Mouse (Mus musculus) retina, postnatal 1 day (tissue): ENCODE data around the gene Olfr412.
A peak's percentile ranks its signal among the peaks of the same experiment; 100 is the strongest.

Experiments
- DNase-seq: peaks from one replicate; pipeline ENCODE4 v3.0.0-alpha.2; 2012

Gene Olfr412

DNA sequence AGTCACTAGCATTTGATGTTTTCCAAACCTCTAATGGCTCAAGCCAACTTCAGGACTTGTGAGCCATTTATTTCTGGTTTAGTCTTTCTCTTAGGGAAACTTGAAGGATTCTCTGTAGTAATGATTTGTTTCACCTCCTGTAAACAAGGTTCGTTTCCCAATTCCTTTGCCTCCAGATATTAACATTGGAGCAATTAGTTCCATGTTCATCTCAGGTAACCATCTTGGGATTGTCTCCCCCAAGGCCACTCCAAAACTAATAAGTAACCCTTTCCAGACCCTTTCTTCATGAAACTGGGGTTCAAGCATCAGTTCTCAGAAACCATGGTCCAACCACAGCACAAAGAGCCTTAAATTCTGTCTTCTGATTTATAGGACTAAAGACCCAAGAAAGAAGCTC, at the start of gene Olfr412:
TSS of gene Olfr412 (plus strand) at position 301 of the 400 bp plus-strand sequence.
- DNase-seq: no peak

DNA sequence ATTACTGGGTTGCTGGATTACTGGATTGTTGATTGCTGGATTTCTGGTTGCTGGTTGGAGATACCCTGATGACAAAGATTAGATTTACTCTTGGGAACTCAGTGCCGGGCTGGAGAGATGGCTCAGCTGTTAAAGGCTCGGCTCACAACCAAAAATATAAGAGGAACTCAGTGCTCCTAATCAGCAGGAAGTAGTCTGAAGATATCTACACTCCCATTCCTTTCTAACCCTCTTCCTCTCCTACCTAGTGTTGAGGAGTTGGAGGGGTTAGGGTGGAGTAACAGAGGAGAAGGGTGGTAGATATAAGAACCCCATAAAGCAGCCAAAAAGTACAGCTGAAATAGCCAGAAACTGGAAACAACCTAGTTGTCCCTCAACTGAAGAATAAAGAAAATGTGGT, 35.8 kb upstream of the Olfr412 start:
- DNase-seq: no peak

DNA sequence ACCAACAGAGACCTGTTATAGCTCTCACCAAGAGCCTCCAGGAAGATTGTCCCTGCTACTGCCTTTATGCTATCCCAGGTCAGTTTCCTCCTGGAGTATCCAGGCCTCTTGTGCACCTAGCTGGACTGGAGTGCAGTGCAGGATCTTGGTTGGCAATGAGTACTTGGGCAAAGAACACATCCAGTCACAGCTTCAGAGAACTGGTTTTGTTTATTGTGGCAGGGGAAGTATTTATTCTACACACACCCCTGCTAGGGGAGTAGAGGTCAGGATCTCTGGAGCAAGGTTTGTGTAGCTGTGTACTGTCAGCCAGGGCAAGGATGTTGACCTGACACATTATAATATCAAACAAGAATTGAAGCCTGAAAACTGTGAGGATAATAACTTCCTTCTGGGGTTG, 33.1 kb upstream of the Olfr412 start:
- no peak for DNase-seq

DNA sequence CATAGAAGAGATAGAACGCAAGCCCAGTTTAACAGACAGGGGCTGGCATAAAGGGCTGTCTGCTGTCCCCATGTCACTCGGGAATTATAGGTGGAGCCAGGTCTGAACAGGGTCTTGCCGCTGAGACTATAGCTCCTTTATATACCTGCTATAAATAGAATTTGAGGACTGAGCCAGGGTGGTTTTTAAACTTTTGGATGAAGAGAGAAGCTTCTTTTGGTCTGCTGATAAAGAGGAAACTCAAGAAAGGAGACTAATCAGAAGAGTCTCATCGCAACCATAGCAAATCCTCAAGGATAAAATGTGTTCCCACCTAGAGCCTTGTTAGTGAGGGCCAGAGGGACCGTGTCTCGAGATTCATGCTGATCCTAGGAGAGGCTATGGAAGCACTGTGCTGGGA, 23.9 kb upstream of the Olfr412 start, which contains the start of gene Olfr410:
TSS of gene Olfr410 (minus strand) at position 101 of the 400 bp plus-strand sequence.
- no peak for DNase-seq

DNA sequence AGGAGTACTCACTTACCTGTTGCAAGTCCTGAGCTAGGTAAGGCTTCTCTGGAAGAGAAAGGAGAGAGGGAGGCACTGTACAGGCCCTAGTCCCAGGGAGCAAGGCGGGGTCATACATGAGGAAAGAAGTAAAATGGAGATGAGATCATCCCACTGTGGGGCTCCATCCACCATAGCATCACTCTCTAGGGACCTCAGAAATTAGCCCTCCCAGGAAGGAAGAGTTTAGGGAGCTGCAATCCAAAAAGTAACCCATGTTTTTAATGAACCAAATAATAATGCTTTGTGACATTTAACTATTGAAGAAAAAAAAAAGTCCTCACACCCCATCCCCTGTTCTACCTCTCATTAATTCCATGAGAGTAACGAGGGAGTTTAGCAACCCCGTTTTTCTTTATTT, 9.3 kb upstream of the Olfr412 start, which contains the start of gene Olfr411:
TSS of gene Olfr411 (minus strand) at position 101 of the 400 bp plus-strand sequence.
- DNase-seq: no peak

DNA sequence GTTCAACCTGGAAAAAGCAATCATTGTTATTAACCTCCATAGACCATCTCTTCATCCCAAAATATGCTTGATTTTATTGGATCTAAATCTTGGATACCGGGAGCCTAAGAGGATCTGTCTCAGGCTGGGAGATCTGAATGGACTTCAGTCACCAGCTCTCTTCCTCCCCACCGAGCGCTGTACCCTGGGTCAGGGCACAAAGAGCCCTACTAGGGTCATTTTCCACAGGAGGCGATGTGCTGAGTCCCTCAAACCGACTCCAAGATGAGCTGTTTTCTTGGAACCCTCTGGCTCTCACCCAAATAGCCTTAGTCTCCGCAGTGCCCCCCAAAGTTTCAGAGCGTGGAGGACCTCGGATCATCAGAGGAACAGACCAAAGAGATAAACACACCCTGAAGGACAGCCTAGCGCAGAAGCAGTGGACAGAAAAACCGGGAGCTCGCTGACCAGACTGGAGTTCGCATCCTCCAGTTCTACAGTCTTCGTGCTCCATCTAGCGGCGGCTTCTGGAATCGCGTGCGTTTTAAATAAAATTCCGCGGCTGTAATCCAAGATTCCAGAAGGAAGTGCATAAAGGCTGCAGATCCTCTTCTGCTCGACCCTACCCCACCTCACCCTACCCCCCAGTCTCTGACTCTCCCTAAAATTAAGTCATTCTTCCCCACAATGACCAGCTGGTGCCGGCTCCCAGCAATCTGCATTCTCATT, 9.7 kb downstream of the Olfr412 start:
- peak; percentile 85 for DNase-seq

DNA sequence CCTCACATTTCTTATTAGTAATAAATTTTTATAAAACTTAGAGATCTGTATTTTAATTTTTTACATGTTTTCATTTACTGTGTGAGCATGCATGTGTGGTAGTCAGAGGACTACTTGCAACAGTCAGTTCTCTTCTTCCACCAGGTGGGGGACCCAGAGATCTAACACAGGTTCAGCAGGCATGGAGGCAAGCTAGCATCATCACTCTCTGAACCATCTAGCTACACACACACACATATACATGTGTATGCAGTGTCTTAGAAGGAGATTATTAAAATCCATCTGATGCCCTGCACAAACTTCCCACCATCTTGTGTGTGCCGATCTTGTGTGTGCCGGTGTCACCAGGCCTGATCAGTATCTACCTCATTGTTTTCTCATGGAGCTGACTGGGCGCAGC, 15.0 kb downstream of the Olfr412 start:
- peak; percentile 74 for DNase-seq

DNA sequence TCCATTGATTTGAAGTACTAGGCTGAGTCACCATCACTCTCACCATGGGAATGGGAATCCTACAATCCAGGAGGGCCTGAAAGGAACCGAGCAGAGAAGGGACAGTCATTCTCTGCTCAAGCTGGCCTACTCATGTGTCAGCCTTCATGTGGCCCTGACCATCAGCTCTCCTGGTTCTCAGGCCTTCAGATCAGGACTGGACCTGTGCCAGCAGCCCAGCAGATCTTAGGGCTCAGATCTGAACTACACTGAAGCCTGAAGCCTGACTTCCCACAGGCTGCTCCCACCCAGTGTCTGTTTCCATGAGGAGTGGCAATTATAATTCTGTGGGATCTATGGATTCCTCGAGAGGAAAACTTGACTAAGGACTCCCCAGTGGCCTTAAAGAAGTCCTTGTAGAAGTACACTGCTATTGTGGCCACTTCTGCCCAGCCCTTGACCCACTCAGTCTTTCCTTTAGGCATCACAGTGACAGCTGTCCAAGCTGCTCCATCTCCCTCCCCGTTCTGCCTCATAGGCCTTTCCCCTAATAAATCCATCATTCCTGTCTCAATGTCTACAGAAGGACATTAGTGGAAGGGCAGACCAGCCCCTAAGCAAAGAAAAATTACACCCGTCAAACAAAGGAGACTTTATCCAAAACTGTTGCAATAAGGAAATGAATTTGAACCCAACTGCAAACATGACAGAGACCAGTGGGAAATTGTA, 17.5 kb downstream of the Olfr412 start:
- DNase-seq: no peak

DNA sequence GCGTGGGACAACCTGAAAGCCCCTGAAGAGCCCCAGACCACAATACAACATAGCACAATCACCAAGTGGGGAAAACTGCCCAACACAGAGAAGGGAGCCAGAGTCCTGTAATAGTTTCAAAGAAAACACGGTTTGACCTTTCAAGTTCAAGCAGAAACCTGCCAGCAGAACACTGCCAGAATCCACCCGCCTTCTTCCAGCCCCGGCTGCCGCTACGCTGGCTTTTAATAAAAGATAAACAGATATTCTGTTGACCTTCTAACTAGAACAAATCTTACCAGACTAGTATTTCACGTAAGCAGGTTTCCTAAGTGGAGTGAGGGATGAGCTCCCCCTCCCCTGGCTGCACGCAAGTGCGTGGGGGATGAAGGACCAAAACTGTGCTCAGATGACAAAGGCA, 23.8 kb downstream of the Olfr412 start:
- no peak for DNase-seq

DNA sequence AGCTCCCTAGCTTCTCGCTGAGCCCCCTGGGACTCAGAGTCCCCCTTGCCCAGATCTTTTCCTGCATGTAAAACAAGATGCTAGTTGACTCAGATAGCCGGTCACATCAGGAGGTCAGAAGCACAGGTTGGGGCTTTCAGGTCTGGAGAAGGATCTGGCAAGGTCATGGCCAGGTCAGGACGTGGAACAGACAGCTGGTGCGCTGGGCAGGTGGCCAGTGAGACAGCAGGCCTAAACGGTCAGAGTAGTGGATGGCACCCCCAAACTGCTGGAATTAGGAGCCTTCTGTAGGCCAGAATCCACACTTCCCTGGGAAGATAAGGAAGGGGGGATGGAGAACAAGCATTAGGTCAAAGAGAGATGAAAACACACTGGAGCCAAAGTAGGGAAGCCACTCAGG, 25.3 kb downstream of the Olfr412 start:
- no peak for DNase-seq

DNA sequence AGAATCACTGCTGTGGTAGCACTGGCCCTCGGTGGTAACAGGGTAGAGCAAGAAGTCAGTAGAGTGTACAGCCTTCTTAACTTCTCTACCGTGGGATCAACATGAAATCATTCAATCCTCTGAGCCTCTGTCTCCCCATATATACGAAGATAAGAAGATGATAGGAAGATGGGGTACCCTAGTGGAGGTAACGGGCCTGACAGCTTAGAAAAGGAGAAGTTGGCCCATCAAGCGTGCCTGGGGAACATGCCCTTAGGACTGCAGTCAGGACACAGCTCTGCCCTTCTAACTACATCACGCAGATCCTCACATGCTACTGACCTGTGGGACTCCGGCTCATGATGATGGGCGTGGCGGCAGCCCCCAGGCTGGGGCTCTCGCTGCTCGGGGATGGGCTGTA, 30.0 kb downstream of the Olfr412 start:
- no peak for DNase-seq

DNA sequence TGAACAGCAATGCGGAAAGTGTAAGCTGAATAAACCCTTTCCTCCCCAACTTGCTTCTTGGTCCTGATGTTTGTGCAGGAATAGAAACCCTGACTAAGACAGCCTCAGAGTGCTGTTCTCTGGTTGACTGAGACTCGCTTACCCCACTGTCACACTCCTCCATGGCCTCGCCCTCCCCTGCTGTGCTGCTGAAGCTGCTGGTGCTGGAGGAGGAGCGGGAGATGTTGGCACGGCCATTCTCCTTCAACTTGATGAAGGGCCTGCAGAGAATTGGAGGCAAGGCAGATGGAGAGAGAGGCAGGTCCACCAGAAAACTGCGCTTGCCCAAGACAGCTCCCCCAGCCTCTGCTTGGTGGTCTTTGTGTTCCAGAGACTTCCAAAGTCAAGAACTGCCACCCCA, 31.0 kb downstream of the Olfr412 start:
- DNase-seq: no peak

DNA sequence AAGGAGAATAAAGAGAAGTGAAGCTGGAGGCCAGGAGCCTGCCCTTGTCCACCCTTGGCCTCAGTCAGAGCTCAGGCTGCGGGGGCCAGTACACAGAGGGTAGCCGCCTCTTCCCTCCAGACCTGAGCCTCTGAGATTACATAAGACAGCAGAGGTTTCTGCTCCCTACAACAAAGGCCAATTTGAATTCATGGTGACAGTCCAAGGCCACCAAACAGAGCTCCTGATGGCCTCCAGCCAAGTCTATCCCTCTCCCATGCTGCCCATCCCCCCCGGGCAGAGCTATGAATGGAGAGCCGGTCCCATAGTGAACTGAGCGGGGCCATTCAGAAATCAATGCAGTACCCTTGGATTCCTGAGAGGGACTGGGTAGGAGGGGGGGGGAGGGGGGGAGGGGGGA, 31.6 kb downstream of the Olfr412 start:
- peak; percentile 82 for DNase-seq

DNA sequence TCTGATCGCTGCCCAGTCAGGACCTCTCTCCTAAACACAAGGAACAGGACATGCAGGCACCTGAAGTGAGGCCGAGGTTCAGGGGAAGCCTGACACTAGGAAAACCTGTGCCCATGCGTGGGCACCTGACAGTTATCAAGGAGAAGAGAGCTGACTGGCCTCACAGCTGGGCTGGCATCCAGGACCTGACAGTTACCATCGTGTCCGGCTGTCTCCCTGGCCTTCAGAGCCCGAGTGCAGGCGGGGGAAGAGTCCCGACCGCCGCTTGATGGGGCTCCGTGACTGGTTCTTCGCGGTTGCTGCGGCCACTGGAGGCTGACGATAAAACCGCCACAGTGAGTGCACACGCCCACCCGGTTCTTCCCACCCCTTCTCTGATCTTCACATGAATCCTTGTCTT, 33.7 kb downstream of the Olfr412 start:
- peak; percentile 10 for DNase-seq

DNA sequence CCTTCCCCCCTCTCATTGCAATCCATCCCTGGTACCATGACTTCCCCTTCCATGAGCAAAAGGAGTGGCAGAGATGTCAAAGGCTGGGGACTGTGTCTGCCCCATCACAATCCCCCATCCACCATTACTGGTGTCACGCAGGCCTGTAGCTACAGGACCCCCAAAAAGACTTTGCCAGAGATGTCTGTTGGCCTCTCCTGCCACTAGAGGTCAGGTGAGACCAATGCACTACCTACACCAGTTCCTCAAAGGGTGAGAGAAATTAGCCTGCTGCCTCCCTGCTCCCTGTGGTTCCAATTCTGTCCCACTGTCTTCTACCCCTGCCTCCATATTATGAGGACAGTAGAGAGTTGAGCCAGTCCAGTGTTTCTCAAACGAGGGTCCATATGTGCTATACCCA, 40.3 kb downstream of the Olfr412 start:
- DNase-seq: peak; percentile 55

DNA sequence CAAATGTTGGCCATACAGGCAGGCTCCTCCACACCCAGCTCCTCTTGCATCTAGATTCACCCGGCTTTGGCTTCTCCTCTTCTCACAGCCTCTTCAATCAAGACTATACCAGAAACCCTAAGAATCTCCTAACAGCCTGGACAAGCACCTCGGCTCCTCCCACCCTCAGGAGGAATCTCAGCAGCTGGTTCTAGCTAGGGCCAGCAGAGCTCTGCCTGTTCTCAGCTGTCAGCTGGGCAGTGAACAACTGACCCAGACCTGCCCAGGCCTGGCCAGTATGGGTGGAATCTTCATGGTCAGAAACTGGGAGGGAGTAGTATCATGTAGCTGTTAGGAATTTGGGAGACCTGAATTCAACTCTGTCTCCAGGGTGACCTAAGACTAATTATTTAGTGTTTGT, 42.3 kb downstream of the Olfr412 start:
- DNase-seq: no peak

DNA sequence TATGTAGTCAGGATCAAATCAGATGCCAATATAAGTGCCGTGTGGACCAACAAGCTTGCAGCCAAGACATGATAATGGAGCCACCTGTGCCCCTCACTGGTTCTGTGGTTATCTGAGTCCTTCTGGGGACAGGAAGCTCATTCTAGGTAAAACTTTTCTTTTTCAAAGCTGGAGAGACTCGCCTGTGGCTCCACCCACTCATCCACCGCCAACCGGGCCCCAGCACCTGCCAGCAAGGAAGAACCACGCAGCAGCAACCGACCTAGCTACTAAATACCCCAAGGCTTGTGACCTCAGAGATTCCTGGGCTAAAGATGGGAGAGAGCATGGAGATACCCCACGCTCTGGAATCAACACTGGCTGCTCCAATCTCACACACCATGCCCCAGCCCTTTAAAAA, 43.3 kb downstream of the Olfr412 start:
- DNase-seq: no peak

DNA sequence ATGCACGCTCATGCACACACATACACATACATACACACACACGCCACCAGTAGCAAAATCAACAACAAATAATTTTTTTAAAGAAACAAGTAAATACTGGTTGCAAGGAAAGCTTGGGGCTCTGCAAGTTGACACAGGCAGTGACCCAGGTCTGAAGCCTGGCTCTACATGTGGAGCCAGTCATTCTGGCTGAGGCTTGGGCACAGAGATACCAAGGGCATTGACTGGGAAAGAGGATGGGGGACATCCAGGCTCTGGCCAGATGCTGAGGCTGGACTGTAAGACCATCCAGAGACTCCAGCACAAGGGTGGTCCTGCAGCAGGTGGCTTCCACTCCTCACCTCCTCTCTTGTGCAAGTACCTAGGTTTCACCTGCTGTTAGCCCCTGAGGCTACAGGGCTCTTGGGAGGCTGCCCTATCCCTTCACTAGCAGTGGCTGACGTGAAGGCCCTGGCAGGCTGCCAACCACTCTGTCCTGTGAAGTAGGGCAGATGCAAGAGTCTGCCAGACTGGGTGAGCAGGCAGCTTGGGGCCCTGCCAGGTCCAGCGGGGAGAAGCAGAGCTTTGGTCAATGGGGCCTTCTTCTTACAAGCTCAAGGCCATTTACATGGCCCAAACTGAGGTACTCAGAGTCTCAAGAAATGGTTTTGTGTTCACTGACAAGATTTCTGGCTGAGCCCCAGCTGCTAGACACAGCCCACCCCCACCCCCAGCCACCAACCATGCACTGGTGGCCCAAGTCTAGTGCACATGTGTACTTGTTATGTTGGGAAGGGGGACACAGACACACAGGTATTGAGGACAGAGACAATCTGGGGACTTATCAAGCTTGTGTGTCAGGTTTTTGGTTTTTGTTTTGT, 46.9 kb downstream of the Olfr412 start:
- DNase-seq: peak; percentile 97

DNA sequence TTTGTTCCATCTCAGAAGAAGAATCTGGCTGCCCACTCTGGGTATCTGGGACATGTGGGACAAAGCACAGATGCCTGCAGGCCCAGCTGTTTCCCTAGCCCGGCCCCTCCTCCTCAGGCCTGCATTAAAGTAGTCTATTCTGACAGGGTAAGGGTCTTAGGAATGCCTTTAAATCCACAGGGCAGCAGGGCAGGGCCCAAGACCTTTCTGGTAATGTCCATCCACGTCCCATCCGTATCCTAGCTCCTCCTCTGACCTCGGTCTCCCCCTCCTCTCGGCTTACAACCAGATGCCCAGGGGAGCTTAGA, 47.5 kb downstream of the Olfr412 start:
- DNase-seq: no peak

DNA sequence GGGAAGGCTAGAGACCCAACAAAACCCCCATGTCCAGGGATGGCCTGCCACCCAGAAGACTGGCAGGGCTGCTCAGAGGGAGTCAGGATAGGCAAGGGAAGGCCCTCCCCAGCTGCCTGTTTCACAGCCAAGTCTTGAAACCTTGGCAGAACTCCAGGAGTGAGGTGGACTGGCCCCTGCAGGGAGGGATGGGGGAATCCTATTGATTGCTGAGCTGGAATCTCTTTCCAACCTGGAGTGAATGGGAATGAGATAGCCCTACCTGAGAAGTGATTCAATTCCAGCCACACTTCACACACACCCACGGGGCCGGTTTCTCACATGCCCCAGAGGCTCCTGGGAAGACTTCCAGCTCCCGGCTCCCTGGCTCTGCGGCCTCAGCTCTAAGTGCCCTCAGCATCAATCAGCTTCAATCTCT, 47.9 kb downstream of the Olfr412 start:
- peak; percentile 88 for DNase-seq

DNA sequence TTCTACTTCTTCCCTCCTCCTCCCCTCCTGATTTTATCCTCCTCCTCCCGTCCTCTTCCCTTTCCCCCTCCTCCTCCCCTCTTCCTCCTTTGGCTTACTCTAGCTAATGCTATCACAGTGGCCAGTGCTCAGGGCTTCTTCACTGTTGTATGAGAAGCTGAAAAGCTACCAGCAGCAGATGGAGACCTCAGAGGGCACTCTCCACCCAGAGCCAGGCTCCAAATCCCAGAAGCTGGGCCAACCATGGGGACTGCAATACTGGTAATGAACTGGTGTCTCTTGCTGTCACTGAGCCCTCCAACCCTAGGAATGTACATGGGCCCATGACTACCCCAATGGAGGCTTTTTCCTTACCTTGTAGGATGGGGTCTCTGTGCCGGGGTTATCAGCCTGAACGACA, 50.1 kb downstream of the Olfr412 start:
- DNase-seq: peak; percentile 37

DNA sequence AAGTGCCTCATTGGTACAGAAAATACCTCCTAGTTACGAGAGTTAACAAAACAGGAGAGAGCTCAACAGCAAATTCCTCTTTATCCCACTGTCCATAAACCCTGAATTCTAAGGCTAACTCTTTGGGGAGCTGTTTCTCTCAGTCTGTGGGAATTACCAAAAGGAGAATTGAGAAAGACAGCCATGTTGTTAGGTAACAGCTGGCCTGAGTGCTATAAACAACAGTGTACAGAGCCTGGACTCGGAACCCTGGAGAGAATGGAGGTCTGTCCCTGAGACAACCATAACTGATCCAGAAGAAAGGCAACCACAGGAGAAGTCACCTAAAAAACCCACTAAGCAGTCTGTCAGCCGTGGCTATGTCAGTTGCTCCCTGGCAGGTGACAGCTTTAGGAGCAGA, 50.6 kb downstream of the Olfr412 start:
- DNase-seq: no peak

DNA sequence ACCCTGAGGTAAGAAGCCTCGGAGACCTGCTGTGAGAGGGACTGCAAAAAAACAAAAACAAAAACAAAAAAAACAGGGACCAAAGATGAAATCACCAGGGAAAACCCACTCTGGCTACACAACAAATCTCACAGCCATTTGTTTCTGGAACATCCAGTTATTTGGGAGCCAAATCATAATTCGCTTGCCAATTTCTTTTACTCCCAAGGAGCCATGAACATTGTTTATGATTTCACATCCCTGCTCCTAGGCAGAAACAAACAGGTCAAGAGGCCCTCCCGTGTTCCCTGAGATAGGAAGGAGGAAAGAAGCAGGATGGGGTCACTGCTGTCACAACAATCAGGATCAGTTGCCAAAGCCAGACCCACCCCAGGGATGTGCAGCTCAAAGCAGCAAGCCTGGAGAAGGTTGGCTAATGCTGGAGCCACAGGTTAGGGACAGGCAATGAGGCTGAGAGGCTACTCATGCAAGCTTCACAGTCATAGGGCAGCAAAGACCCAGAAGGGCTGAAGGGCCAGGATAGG, 51.6 kb downstream of the Olfr412 start:
- no peak for DNase-seq

DNA sequence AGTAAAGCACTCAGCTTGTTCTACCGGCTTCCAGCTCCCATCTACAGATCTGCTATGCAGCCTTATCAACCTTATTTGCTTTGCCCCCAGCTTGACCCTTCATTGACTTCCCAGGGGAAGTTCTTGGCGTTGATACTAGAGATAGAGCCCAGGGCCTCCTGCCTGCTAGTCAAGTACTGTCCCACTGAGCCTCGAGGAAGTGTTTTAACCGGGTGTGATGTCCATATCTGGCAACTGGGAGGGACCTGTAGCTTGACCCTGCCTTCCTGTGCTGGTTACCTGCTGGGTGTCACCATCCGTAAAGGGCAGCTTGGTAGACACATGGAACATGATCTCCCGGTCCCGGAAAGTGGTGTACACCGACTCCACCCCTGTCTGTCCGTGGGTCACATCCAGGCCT, 52.2 kb downstream of the Olfr412 start:
- no peak for DNase-seq
